Mouse (Mus musculus) liver, embryonic 14.5 days (tissue): ENCODE measurements at regions not wholly inside any gene's neighbourhood (a gene's known extent, or its start where the extent isn't known, plus 50 kb on each side); places are given as distances from the start of the nearest gene placed in this dataset.

ENCODE experiments used
- CTCF ChIP-seq: IDR thresholded peaks from 2 replicates; pipeline ENCODE4 v1.5.1; 2016; ENCODE audit warnings: antibody characterized with exemption, low read depth, control low read depth
- EP300 ChIP-seq: IDR thresholded peaks from 2 replicates; pipeline ENCODE4 v1.6.1; 2016; ENCODE audit warnings: antibody characterized with exemption, low read depth

DNA sequence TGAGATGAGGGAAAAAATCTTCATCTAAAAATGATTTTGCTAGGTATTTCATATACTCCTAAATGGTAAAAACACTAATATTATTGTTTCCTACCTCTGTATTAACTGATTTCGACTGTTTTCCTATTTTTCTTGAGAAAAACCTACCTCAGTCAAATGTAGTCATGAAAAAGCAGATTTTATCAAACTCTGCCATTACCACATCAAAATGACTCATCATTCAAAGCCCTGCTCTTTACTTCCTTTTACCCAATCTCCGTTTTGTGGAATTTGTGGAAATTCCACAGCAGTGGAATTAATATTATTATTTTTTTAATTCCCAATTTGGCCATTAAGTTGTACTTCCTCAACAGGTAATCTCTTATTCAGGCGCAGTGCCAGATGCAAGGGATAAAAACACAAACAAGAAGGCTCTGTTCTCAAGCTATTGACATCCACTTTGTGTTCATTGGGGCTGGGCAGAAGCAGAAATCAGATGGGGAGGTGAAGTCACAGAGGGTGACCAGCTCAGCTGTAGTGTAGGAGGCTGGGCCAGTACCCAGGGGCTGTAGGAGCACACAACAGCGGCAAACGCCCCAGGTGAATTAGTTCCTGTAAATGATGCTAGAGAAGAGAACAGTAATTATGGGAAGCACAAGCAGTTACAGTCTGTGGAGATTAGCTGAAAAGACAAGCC, 138.2 kb upstream of the Mocs2 start:
- TF ChIP-seq CTCF (no peak), EP300 (no peak)
